Mouse (Mus musculus) heart, embryonic 15.5 days (tissue): ENCODE results near the gene Tmem222. TPM values are rescaled to one million over a fixed set of nuclear protein-coding genes. Genes with fewer than 3 reads are reported as not detected.

ENCODE experiments used
- ATAC-seq: fragments of 200-750 bp; cut with Nextera tagmentation; replicated peaks from 2 replicates; pipeline ENCODE4 v1.8.0; 2017; ENCODE audit warnings: low read depth, moderate TSS enrichment; ENCODE audit not compliant: insufficient number of reproducible peaks, insufficient read depth, low FRiP score
- H3K27ac ChIP-seq: fragments of 300-500 bp; sonication (generic); 2 replicates; pipeline ENCODE4 v1.5.1; 2015; ENCODE audit warnings: mild to moderate bottlenecking, inconsistent platforms
- H3K27me3 ChIP-seq: fragments of 300-500 bp; sonication (generic); 2 replicates; pipeline ENCODE4 v1.6.1; 2015; ENCODE audit warnings: inconsistent platforms
- H3K36me3 ChIP-seq: fragments of 300-500 bp; sonication (generic); 2 replicates; pipeline ENCODE4 v1.6.1; 2015; ENCODE audit warnings: mild to moderate bottlenecking, inconsistent platforms
- H3K4me1 ChIP-seq: fragments of 300-500 bp; sonication (generic); replicated peaks from 2 replicates; pipeline ENCODE4 v1.6.1; 2015; ENCODE audit warnings: inconsistent platforms
- H3K4me2 ChIP-seq: fragments of 300-500 bp; sonication (generic); 2 replicates; pipeline ENCODE4 v1.6.1; 2015; ENCODE audit warnings: inconsistent platforms, mild to moderate bottlenecking, moderate library complexity
- H3K4me3 ChIP-seq: fragments of 300-500 bp; sonication (generic); 2 replicates; pipeline ENCODE4 v1.5.1; 2015; ENCODE audit warnings: mild to moderate bottlenecking, inconsistent platforms
- H3K9ac ChIP-seq: fragments of 300-500 bp; sonication (generic); 2 replicates; pipeline ENCODE4 v1.6.1; 2015; ENCODE audit warnings: mild to moderate bottlenecking, inconsistent platforms
- H3K9me3 ChIP-seq: fragments of 300-500 bp; sonication (generic); replicated peaks from 2 replicates; pipeline ENCODE4 v1.6.1; 2016; ENCODE audit warnings: inconsistent platforms
- WGBS: fragments of 180-500 bp; shearing (Covaris S2); methylation state at CpG from one replicate; pipeline ENCODE4 v1.1.7; 2015; ENCODE audit warnings: mixed read lengths; 5-methylcytosine and 5-hydroxymethylcytosine counted together
- polyA plus RNA-seq: library from polyadenylated mRNA; unstranded; fragments of >200 nt; fragmentation: Nextera tagmentation; extraction: Ambion mirVana; gene quantifications from 2 replicates; pipeline ENCODE4 v1.2.1, GENCODE M21; 2015

The Tmem222 gene
- polyA plus RNA-seq, 1 experiment from 2014 or later: 46.1 TPM

DNA sequence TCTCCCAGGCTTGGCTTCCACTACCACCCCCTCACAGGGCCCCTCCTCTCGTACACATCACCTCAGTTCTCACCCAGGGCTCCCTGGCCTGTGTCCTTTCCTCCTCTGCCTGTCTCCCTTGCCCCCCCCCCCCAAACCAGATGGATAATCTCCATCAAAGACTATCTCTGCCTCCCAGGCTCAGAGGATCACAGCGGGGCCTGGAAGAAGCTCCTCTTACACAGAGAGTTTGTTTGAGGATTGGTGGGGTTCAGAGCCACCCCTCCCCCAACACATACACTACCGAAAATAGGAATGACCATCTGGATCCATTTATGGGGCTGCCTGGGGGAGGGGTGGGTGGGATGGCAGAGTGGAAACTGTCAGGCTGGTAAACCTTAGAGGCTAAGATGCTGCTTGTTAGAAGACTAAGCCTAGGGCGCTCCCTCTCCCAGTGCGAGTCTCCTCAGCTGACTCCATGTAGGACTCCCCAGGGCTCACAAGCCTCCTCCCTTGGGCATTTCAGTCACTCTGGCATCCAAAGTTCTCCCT is 4.4 kb upstream of the Tmem222 start:
- Histone ChIP-seq H3K4me3 (no peak overlapping the region), H3K4me2 (peak overlapping the region; percentile 5; the same call in 1 of the 2 replicates), H3K9ac (no peak overlapping the region), H3K27ac (peak overlapping the region; percentile 52), H3K36me3 (no peaks in the 10 kb centered on the region), H3K4me1 (peaks cover 31% of the 10 kb centered on the region), H3K27me3 (no peaks in the 10 kb centered on the region), H3K9me3 (no peaks in the 10 kb centered on the region)
- no peak for ATAC-seq
- WGBS: 22% methylated on average over 5 of the region's 5 CpGs

DNA sequence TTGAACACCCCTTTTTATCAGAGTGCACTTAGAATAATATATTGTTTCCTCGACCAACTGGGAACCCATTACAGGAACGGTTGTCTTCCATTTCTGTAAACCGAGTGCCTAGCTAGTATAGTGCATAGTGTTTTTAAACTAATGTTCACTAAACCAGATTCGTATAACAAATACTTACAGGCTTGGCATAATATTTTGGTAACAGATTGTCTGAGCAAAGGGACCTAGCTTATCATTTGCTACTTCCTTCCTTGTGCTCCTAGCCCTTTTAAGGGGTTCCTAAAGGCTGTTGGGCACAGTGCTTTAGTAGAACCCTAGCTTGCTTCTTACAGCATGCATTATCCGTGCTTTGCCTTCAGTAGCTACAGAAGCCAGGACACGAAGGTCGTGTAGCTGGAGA is 3.9 kb upstream of the Tmem222 start:
- no peak for ATAC-seq

DNA sequence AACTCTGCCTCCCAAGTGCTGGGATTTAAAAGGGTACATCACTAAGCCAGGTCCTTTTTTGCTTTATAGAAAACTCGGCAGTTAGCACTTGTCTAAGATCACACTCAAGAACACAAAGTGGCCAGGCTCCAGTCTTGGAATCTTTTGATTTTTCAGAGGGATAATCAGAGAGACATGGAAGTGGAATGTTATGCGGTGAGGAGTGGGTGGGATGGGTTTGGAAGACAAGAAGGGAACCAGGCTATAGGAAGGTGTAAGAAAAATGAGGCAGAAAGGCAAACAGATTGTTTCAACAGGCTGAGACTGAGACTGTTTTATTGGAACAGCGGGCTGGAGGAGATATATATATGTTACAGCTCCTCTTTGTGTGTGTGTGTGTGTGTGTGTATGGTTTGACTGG is 890 bp upstream of the Tmem222 start:
- ATAC-seq: no peak

More for the DNA sequence above, 3.9 kb upstream of the Tmem222 start:
- H3K4me2 ChIP-seq: peak overlapping the region; percentile 5; the same call in 1 of the 2 replicates
- WGBS: 21% methylated on average over 7 of the region's 7 CpGs
- H3K9me3 ChIP-seq: no peaks in the 10 kb centered on the region
- H3K27ac ChIP-seq: peak overlapping the region; percentile 52
- peaks cover 36% of the 10 kb centered on the region for H3K4me1 ChIP-seq
- no peaks in the 10 kb centered on the region for H3K27me3 ChIP-seq
- no peak overlapping the region for H3K4me3 ChIP-seq
- H3K9ac ChIP-seq: no peak overlapping the region
- H3K36me3 ChIP-seq: no peaks in the 10 kb centered on the region

DNA sequence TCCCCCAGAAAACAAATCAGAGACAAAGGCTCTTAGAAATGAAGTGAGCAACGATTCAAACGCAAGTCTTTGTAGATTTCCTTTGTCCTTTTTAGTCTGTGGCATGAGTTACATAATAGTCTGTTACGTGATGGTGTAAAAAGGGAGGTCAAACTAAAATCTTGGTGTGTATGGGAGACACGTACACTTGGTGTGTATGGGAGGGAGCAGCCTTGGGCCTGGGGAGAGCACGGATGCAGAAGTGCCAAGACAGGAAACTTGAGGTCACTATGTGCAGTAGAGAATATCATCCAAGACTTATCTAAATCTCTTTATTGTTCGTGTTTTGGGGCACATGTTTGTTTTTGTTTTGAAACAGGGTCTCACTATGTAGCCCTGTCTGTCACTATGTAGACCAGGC is 475 bp upstream of the Tmem222 start:
- peak overlapping the region; percentile 92 for H3K27ac ChIP-seq
- no peaks in the 10 kb centered on the region for H3K36me3 ChIP-seq
- H3K4me2 ChIP-seq: peak overlapping the region; percentile 77
- no peaks in the 10 kb centered on the region for H3K27me3 ChIP-seq
- peak overlapping the region; percentile 67 for H3K4me3 ChIP-seq
- H3K4me1 ChIP-seq: peaks cover 38% of the 10 kb centered on the region
- no peak for ATAC-seq
- peak overlapping the region; percentile 61 for H3K9ac ChIP-seq
- H3K9me3 ChIP-seq: no peaks in the 10 kb centered on the region
- 19% methylated on average over 6 of the region's 6 CpGs for WGBS

More for the DNA sequence above, 890 bp upstream of the Tmem222 start:
- Histone ChIP-seq H3K4me1 (peaks cover 38% of the 10 kb centered on the region), H3K36me3 (no peaks in the 10 kb centered on the region), H3K4me2 (peak overlapping the region; percentile 77), H3K27me3 (no peaks in the 10 kb centered on the region), H3K27ac (peak overlapping the region; percentile 92), H3K4me3 (no peak overlapping the region; the same call in 1 of the 2 replicates), H3K9ac (no peak overlapping the region), H3K9me3 (no peaks in the 10 kb centered on the region)
- 84% methylated on average over 3 of the region's 3 CpGs for WGBS

DNA sequence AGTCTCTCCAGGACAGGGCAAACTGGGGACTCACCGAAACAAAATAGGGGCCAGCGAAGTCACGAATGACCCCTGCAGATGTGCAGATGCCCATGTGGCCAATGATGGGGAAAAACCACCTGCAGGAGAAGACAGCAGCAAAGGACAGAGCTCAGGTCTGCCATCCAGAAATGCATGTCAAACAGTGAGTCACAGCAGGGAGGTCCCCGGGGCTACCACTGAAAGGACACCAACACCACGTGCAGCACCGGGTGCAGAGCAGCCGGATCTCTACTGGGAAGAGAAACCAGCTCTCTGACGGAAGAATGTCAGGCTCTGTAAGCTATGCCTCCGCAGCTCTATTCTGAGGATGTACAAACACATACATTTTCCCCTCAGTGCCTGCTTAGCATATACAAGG is 6.7 kb downstream of the Tmem222 start:
- Histone ChIP-seq H3K36me3 (peaks cover 37% of the 10 kb centered on the region), H3K9ac (no peak overlapping the region), H3K4me1 (peaks cover 11% of the 10 kb centered on the region), H3K27me3 (no peaks in the 10 kb centered on the region), H3K4me3 (no peak overlapping the region), H3K27ac (no peak overlapping the region), H3K4me2 (no peak overlapping the region), H3K9me3 (no peaks in the 10 kb centered on the region)
- ATAC-seq: no peak
- WGBS: 89% methylated on average over 9 of the region's 9 CpGs

DNA sequence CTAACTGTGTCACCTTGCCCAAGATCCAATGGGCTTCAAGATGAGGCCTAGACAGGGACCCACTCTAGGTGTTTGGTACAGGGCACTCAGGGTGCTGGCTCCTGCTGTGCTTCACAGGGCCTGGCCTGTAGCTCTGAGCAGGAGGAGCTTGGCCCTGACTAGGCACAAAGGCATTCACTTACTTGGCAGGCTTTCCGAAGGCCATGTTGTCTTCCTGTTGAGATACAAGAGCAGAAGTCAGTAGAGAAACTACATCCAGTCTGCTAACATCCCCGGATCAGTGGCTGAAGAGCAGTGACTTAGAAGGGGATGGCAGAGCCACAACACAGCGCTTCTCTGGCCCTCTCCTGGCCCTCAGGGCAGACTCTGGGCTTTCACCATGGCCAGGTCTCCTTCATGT is 8.0 kb downstream of the Tmem222 start:
- no peaks in the 10 kb centered on the region for H3K27me3 ChIP-seq
- H3K4me2 ChIP-seq: no peak overlapping the region
- H3K4me3 ChIP-seq: no peak overlapping the region
- no peaks in the 10 kb centered on the region for H3K9me3 ChIP-seq
- H3K27ac ChIP-seq: no peak overlapping the region
- H3K9ac ChIP-seq: no peak overlapping the region
- peaks cover 50% of the 10 kb centered on the region for H3K36me3 ChIP-seq
- no peak for ATAC-seq
- peaks cover 7% of the 10 kb centered on the region for H3K4me1 ChIP-seq
- 76% methylated on average over 3 of the region's 3 CpGs for WGBS

DNA sequence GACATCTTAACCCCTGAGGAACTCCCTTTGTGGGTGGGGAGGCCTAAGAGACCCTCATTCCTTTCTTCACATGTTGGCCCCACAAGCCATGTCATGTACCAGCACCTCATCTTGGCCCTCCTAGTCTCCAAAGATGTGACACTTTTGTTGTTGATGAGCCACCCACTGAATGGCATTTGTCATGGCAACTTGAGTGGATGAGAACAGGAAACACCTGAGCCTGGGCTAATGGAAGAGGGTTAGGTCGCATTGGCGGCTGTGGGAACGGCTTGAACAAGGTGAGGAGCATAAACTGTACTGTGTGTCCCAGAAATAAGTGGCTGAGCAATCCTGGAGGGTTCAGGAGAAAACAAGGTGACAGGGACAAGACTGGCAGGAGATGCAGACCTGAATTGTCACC is 8.7 kb downstream of the Tmem222 start:
- Histone ChIP-seq H3K4me3 (no peak overlapping the region), H3K9me3 (no peaks in the 10 kb centered on the region), H3K27me3 (no peaks in the 10 kb centered on the region), H3K27ac (no peak overlapping the region), H3K4me2 (no peak overlapping the region), H3K36me3 (peaks cover 53% of the 10 kb centered on the region), H3K9ac (no peak overlapping the region), H3K4me1 (peaks cover 7% of the 10 kb centered on the region)
- WGBS: 84% methylated on average over 3 of the region's 3 CpGs
- ATAC-seq: no peak

DNA sequence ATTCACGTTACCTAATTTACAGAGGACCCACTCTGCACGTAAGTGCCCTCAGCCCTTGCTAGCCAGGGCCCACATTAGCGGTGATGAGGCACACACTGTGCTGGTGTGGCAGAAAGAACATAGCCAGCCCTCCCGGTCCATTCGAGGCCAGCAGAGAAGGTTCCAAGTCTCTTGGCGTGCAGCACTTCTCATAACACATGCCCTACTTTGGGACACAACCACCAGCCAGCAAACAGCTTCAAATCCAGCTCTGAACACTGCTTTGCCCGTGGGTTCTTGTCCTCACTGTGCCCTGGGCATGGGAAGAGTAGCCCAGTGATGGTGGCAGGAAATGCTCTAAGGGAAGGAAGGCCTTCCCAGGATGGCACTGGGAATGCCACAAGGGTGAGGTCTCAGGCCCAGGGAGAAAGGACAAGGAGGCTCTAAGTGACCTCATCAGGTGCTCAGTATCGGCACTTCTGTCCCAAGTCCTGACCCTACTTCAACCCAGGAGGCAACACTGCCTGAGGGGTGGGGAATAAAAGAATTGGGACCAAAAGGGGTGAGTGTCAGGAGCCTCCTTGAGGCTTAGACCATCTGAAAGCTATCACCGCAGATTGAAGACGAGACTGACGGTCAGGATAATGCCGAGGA is 11.2 kb downstream of the Tmem222 start:
- Histone ChIP-seq H3K9ac (no peak overlapping the region), H3K36me3 (peaks cover 53% of the 10 kb centered on the region), H3K9me3 (no peaks in the 10 kb centered on the region), H3K4me1 (peaks cover 4% of the 10 kb centered on the region), H3K27ac (no peak overlapping the region), H3K27me3 (no peaks in the 10 kb centered on the region), H3K4me3 (no peak overlapping the region), H3K4me2 (no peak overlapping the region)
- WGBS: 90% methylated on average over 12 of the region's 12 CpGs
- ATAC-seq: no peak

DNA sequence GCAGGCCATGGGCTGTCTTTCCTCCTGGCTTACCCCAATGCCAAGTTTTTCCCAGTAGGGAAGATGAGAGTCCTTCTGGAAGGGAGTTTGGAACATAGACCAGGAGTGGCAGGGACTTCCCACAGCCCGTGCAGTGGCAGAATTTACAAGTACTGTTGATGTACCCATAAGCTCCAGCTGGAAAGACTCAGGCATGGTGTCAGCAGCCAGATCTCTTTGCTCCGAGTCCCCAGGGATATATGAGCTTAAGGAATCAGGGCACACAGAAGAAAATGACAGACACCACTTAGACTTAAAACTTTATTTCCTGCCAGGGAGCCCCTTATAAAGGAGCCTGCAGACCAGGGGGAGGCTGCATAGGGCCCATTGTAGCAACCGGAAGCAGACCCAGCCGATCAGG is 11.8 kb downstream of the Tmem222 start:
- Histone ChIP-seq H3K27ac (no peak overlapping the region), H3K4me2 (no peak overlapping the region), H3K4me3 (no peak overlapping the region), H3K4me1 (peaks cover 4% of the 10 kb centered on the region), H3K36me3 (peaks cover 53% of the 10 kb centered on the region), H3K27me3 (no peaks in the 10 kb centered on the region), H3K9ac (no peak overlapping the region), H3K9me3 (no peaks in the 10 kb centered on the region)
- ATAC-seq: no peak
- 85% methylated on average over 4 of the region's 4 CpGs for WGBS

DNA sequence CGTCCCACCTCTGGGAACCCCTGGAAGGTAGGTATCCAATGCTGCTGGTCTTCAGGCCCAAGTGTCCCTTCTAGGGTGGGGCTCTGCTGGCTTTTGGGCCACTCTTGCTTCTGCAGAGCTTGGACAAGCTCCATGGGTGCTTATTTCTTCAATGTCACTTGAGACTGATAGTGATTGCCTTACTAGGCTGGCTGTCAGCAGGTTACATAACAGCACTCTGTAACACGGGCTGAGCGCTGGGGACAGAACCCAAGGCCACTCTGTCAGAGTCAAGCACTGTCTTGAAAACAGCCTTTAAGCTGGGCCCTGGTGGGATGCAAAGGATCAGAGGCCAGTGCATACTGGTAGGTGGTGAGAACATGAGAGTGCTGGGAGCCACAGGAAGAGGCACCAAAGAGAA is 12.3 kb downstream of the Tmem222 start:
- Histone ChIP-seq H3K36me3 (peaks cover 49% of the 10 kb centered on the region), H3K27me3 (no peaks in the 10 kb centered on the region), H3K27ac (no peak overlapping the region), H3K9ac (no peak overlapping the region), H3K9me3 (no peaks in the 10 kb centered on the region), H3K4me2 (no peak overlapping the region), H3K4me1 (peaks cover 4% of the 10 kb centered on the region), H3K4me3 (no peak overlapping the region)
- WGBS: 82% methylated on average over 3 of the region's 3 CpGs
- no peak for ATAC-seq

DNA sequence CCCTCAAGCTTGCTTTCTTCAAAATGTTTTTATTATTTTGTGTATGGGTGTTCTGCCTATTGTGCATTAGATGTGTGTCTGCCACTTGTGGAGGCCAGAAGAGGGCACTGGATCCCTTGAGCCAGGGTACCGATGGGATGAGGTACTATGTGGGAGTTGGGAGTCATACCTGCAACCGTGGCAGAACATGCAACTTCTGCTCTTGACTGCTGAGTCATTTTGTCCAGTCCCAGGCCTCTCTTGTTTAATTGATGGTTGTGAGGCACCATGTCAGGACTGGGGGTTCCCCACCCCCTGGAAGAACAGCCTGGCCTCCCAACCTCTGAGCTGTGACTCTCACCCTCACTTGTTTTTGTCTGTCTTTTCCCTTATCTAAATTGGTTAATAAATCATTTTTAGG is 13.0 kb downstream of the Tmem222 start:
- Histone ChIP-seq H3K27me3 (no peaks in the 10 kb centered on the region), H3K9me3 (no peaks in the 10 kb centered on the region), H3K9ac (no peak overlapping the region), H3K4me1 (no peaks in the 10 kb centered on the region; the same call in none of the 2 replicates), H3K4me2 (no peak overlapping the region), H3K4me3 (no peak overlapping the region), H3K36me3 (peaks cover 49% of the 10 kb centered on the region), H3K27ac (no peak overlapping the region)
- 91% methylated on average over 2 of the region's 2 CpGs for WGBS
- no peak for ATAC-seq

DNA sequence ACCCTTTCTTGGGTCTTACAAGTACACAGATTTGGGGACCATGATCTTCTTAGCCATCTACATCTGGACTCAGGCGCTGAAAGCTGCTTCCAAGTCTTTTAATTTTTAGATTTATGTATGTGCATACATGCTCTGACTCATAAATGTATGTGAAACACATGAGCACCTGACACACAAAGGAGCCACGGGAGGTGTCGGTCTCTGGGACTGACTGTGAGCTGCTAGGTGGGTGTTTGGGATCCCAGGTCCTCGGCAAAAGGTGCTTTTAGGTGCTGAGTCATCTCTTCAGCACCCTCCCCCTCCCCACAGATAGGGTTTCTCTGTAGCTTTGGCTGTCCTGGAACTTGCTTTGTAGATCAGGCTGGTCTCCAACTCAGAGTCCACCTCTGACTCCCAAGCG is 13.8 kb downstream of the Tmem222 start:
- Histone ChIP-seq H3K9ac (no peak overlapping the region), H3K4me2 (no peak overlapping the region), H3K4me3 (no peak overlapping the region), H3K9me3 (no peaks in the 10 kb centered on the region), H3K4me1 (no peaks in the 10 kb centered on the region), H3K27ac (no peak overlapping the region), H3K27me3 (0 out of 2 replicates have a peak, but pooled peaks cover 4% of the 10 kb centered on the region), H3K36me3 (peaks cover 44% of the 10 kb centered on the region)
- ATAC-seq: no peak
- 88% methylated on average over 5 of the region's 5 CpGs for WGBS
